Mouse (Mus musculus) intestine, embryonic 16.5 days (tissue): ENCODE data around the gene Nlrp6. TPM values are rescaled to one million over a fixed set of nuclear protein-coding genes. Genes with fewer than 3 reads are reported as not detected.
"Not testable (repeated sequence)": the region's sequence is repeated elsewhere in the genome, so short reads cannot be mapped to it uniquely, and the experiment has no call there.

Experiments
- ATAC-seq: fragments of 200-750 bp; cut with Nextera tagmentation; 2 replicates; pipeline ENCODE4 v1.8.0; 2017; ENCODE audit warnings: moderate TSS enrichment, moderate library complexity
- H3K27ac ChIP-seq: fragments of 300-500 bp; sonication (generic); 2 replicates; pipeline ENCODE4 v1.5.1; 2014; ENCODE audit warnings: mild to moderate bottlenecking, low read length
- H3K27me3 ChIP-seq: fragments of 300-500 bp; sonication (generic); replicated peaks from 2 replicates; pipeline ENCODE4 v1.6.1; 2014; ENCODE audit warnings: low read length, control low read depth, mixed read lengths; ENCODE audit not compliant: control insufficient read depth, insufficient read depth
- H3K36me3 ChIP-seq: fragments of 300-500 bp; sonication (generic); 2 replicates; pipeline ENCODE4 v1.6.1; 2014; ENCODE audit warnings: low read length, control low read depth; ENCODE audit not compliant: control insufficient read depth, insufficient read depth
- H3K4me1 ChIP-seq: fragments of 300-500 bp; sonication (generic); 2 replicates; pipeline ENCODE4 v1.6.1; 2014; ENCODE audit warnings: low read length, control low read depth, mixed read lengths; ENCODE audit not compliant: control insufficient read depth, insufficient read depth
- H3K4me2 ChIP-seq: fragments of 300-500 bp; sonication (generic); 2 replicates; pipeline ENCODE4 v1.6.1; 2014; ENCODE audit warnings: low read depth, low read length, control low read depth
- H3K4me3 ChIP-seq: fragments of 300-500 bp; sonication (generic); 2 replicates; pipeline ENCODE4 v1.5.1; 2014; ENCODE audit warnings: mild to moderate bottlenecking, low read length
- H3K9ac ChIP-seq: fragments of 300-500 bp; sonication (generic); 2 replicates; pipeline ENCODE4 v1.6.1; 2014; ENCODE audit warnings: low read depth, low read length
- H3K9me3 ChIP-seq: fragments of 300-500 bp; sonication (generic); 2 replicates; pipeline ENCODE4 v1.6.1; 2016; ENCODE audit warnings: low read length, control low read depth; ENCODE audit not compliant: control insufficient read depth
- WGBS: fragments of 180-500 bp; shearing (Covaris S2); extraction: QIAGEN DNeasy Blood & Tissue Kit; methylation state at CpG from one replicate; pipeline ENCODE4 v1.1.7; 2014; 5-methylcytosine and 5-hydroxymethylcytosine counted together
- polyA plus RNA-seq: library from polyadenylated mRNA; unstranded; fragments of >200 nt; fragmentation: Nextera tagmentation; extraction: Ambion mirVana; gene quantifications from 2 replicates; pipeline ENCODE4 v1.2.1, GENCODE M21; 2015

Nlrp6 gene
- polyA plus RNA-seq, 1 experiment from 2014 or later, result 71.1 TPM

DNA sequence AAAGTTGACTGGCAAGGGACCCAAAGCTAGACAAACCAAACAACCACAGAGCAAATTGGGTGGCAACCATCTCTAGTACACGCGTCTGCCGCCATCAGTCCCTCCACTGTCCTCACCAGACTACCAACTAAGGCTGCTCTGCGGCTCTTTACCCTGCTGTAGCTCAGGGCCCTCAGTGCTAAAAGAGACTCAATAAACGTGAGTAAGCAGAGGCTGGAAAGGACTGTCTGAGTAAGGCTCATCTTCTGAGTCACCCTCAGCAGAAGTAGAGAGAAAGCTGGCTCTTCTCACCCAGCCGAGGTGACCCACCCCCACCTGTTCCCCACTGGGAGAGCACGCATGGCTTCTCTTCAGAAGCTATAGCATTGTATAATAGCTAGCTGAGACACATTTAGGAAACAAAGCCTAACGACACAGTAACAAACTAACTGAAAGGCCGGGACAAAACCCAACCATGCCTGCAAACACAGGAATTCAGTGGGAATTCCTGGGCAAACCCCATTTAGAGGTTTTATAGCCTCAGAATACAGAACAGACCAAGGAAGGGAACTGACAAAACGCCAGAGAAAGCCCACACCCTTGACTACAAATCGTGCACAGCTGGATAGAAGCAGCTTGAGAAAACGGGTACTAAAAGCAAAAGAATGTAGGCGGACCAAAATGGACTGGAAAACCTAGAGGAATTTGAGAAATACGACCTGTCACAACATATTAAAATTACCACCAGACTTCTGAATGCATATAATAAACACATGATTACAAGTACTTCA lies 52.9 kb downstream of the Nlrp6 start:
- H3K4me1 ChIP-seq, result peaks cover 30% of the 10 kb centered on the region
- H3K36me3 ChIP-seq, result no peaks in the 10 kb centered on the region
- no peaks in the 10 kb centered on the region for H3K9me3 ChIP-seq
- peak overlapping the region; percentile 30; the same call in 1 of the 2 replicates for H3K9ac ChIP-seq
- H3K27ac ChIP-seq, result peak overlapping the region; percentile 72
- no peak for ATAC-seq
- 41% methylated on average over 14 of the region's 14 CpGs for WGBS
- H3K4me2 ChIP-seq, result no peak overlapping the region
- H3K4me3 ChIP-seq, result no peak overlapping the region
- H3K27me3 ChIP-seq, result no peaks in the 10 kb centered on the region

- no peaks in the 10 kb centered on the region for H3K36me3 ChIP-seq
- H3K9ac ChIP-seq, result no peak overlapping the region
- no peak overlapping the region for H3K4me2 ChIP-seq
- peak overlapping the region; percentile 36 for H3K27ac ChIP-seq
- peaks cover 26% of the 10 kb centered on the region for H3K4me1 ChIP-seq
- no peak overlapping the region for H3K4me3 ChIP-seq
- 24% methylated on average over 9 of the region's 9 CpGs for WGBS
- no peaks in the 10 kb centered on the region for H3K27me3 ChIP-seq
- no peak for ATAC-seq
- H3K9me3 ChIP-seq, result no peaks in the 10 kb centered on the region
These were observed 54.2 kb downstream of the Nlrp6 start for GRCm38 (mm10) chr7:140974940-140975339.

DNA sequence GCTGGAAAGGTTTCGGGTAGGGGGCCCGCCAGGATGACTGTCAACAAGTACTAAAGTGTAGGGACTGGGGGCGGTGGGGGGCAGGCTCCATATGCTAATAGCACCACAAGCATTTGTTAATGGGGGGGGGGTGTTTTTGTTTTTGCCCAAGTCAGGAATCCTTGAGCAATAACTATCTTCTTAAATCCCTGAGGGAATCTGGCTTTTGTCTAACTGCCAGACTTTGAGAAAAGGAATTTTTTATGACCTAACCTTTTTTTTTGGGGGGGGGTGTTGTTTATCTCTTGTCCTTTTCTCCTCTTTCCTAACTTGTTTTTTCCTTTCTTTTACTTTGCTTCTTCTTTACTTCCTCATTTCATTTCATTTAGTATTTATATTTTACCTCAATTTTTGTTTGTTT lies 54.8 kb downstream of the Nlrp6 start:
- Histone ChIP-seq H3K9ac (no peak overlapping the region), H3K36me3 (no peaks in the 10 kb centered on the region), H3K4me1 (peaks cover 26% of the 10 kb centered on the region), H3K4me3 (no peak overlapping the region), H3K9me3 (no peaks in the 10 kb centered on the region), H3K27me3 (no peaks in the 10 kb centered on the region), H3K27ac (no peak overlapping the region), H3K4me2 (no peak overlapping the region)
- no peak for ATAC-seq
- WGBS, result 18% methylated on average over 3 of the region's 3 CpGs

GRCm38 (mm10) chr7:140976720-140977119 lies 56.0 kb downstream of the Nlrp6 start:
- not testable (repeated sequence) for H3K4me3 ChIP-seq, ATAC-seq
- WGBS, result 89% methylated on average over 9 of the region's 9 CpGs

More at GRCm38 (mm10) chr7:140976720-140977119, 56.0 kb downstream of the Nlrp6 start:
- not testable (repeated sequence) for H3K36me3 ChIP-seq, H3K27ac ChIP-seq, H3K9ac ChIP-seq, H3K4me2 ChIP-seq, H3K27me3 ChIP-seq, H3K9me3 ChIP-seq
- H3K4me1 ChIP-seq, result peaks cover 16% of the 10 kb centered on the region

Other genes with a start within 250 kb of the Nlrp6 start
- gene Olfr45, start 239.0 kb upstream of the Nlrp6 start, polyA plus RNA-seq, result not detected in 2 replicates
- not detected in 2 replicates for gene Olfr541, start 223.6 kb upstream of the Nlrp6 start, polyA plus RNA-seq
- not detected in 2 replicates for gene Cyp2e1, start 157.2 kb upstream of the Nlrp6 start, polyA plus RNA-seq
- gene Syce1, start 133.1 kb upstream of the Nlrp6 start, polyA plus RNA-seq, result 0.18 and 0.38 TPM in 2 replicates
- 0.95 and 1.1 TPM in 2 replicates for gene Zfp941, start 98.7 kb upstream of the Nlrp6 start, polyA plus RNA-seq
- 6.1 and 7.5 TPM in 2 replicates for gene Urah, start 85.9 kb upstream of the Nlrp6 start, polyA plus RNA-seq
- gene Scgb1c1, start 75.4 kb upstream of the Nlrp6 start, polyA plus RNA-seq, result not detected in 2 replicates
- gene Odf3, start 73.1 kb upstream of the Nlrp6 start, polyA plus RNA-seq, result not detected in 2 replicates
- gene Gm45785, start 64.6 kb upstream of the Nlrp6 start, polyA plus RNA-seq, result not detected in 2 replicates
- 68.3 and 70.1 TPM in 2 replicates for gene Ric8a, start 63.9 kb upstream of the Nlrp6 start, polyA plus RNA-seq
- gene Bet1l, start 63.3 kb upstream of the Nlrp6 start, polyA plus RNA-seq, result 33.1 and 35.1 TPM in 2 replicates
- 182 and 197 TPM in 2 replicates for gene Psmd13, start 38.9 kb upstream of the Nlrp6 start, polyA plus RNA-seq
- 38.6 and 39.2 TPM in 2 replicates for gene Sirt3, start 38.6 kb upstream of the Nlrp6 start, polyA plus RNA-seq
- gene Cox8b, start 20.5 kb upstream of the Nlrp6 start, polyA plus RNA-seq, result 0.45 and 0.62 TPM in 2 replicates
- 23.4 and 23.6 TPM in 2 replicates for gene Pgghg, start 20.5 kb downstream of the Nlrp6 start, polyA plus RNA-seq
- gene Ifitm5, start 29.4 kb downstream of the Nlrp6 start, polyA plus RNA-seq, result 2.0 and 2.4 TPM in 2 replicates
- gene Gm45717, start 35.0 kb downstream of the Nlrp6 start, polyA plus RNA-seq, result 1.0 TPM in 1 of 2 replicates, not detected in the other
- gene Ifitm2, start 35.1 kb downstream of the Nlrp6 start, polyA plus RNA-seq, result 1,203 and 1,252 TPM in 2 replicates
- gene Ifitm1, start 46.3 kb downstream of the Nlrp6 start, polyA plus RNA-seq, result 117 and 123 TPM in 2 replicates
- 255 and 269 TPM in 2 replicates for gene Ifitm3, start 89.9 kb downstream of the Nlrp6 start, polyA plus RNA-seq
- 1.9 and 2.0 TPM in 2 replicates for gene Ifitm6, start 97.0 kb downstream of the Nlrp6 start, polyA plus RNA-seq
- not detected in 2 replicates for gene Gm17387, start 108.2 kb downstream of the Nlrp6 start, polyA plus RNA-seq
- gene B4galnt4, start 140.2 kb downstream of the Nlrp6 start, polyA plus RNA-seq, result 7.2 and 7.3 TPM in 2 replicates
- gene Pkp3, start 157.3 kb downstream of the Nlrp6 start, polyA plus RNA-seq, result 31.3 and 32.4 TPM in 2 replicates
- 29.4 and 32.8 TPM in 2 replicates for gene Sigirr, start 179.7 kb downstream of the Nlrp6 start, polyA plus RNA-seq
- 43.6 and 50.1 TPM in 2 replicates for gene Ano9, start 196.9 kb downstream of the Nlrp6 start, polyA plus RNA-seq
- 59.0 and 60.3 TPM in 2 replicates for gene Ptdss2, start 201.5 kb downstream of the Nlrp6 start, polyA plus RNA-seq